Mouse (Mus musculus): Measurements from ENCODE around the gene Cyb561d1. TPM values are rescaled to one million over a fixed set of nuclear protein-coding genes. Genes with fewer than 3 reads are reported as not detected.
A peak's percentile ranks its signal among the peaks of the same experiment; 100 is the strongest.

Gene Cyb561d1
- total and polyA plus RNA-seq, 3 experiments: 2.2 to 4.1 (median 2.6) TPM

GRCm38 (mm10) chr3:108204470-108204869, 3.5 kb upstream of the Cyb561d1 start:
- TF ChIP-seq GABPA (IDR thresholded peaks at IDR 0.05; ENCODE audit: insufficient replicate concordance, low read depth, low read length) (no peak), CHD1 (IDR thresholded peaks at IDR 0.05; ENCODE audit: low read depth, low read length) (no peak), MAFK (IDR thresholded peaks at IDR 0.05; ENCODE audit: insufficient replicate concordance, low read length) (no peak), E2F4 (IDR thresholded peaks at IDR 0.05; ENCODE audit: insufficient replicate concordance, low read depth, low read length) (no peak), MEF2A (IDR thresholded peaks at IDR 0.05; ENCODE audit: borderline replicate concordance, low read depth, low read length) (no peak), UBTF (IDR thresholded peaks at IDR 0.05; ENCODE audit: low read depth, low read length) (no peak), ZKSCAN1 (IDR thresholded peaks at IDR 0.05; ENCODE audit: borderline replicate concordance, low read depth, low read length) (no peak), JUN (IDR thresholded peaks at IDR 0.05; ENCODE audit: insufficient read depth, low read depth, low read length) (no peak), POLR2AphosphoS2 (IDR thresholded peaks at IDR 0.05; ENCODE audit: low read depth, low read length) (no peak), USF2 (conservative IDR thresholded peaks at IDR 0.05; ENCODE audit: low read depth, low read length) (no peak), MAZ (IDR thresholded peaks at IDR 0.05; ENCODE audit: low read depth, low read length) (no peak), SIN3A (IDR thresholded peaks at IDR 0.05; ENCODE audit: low read length) (no peak)
- Histone ChIP-seq H3K27me3 (replicated peaks) (no peaks in the 10 kb centered on the region), H3K27ac (ENCODE audit: insufficient read depth, low read depth) (no peak overlapping the region), H3K9me3 (replicated peaks; ENCODE audit: low read length) (no peaks in the 10 kb centered on the region), H3K4me2 (ENCODE audit: insufficient read depth, low read depth, poor library complexity, severe bottlenecking) (no peak overlapping the region), H3K9ac (ENCODE audit: insufficient read depth, low read depth) (no peak overlapping the region), H3K79me2 (replicated peaks; ENCODE audit: control insufficient read depth, extremely low read depth, insufficient read depth, poor library complexity, severe bottlenecking) (no peaks in the 10 kb centered on the region; the same call in 1 of the 2 replicates), H3K4me1 (ENCODE audit: control insufficient read depth in 1 of 2, insufficient read depth in 2 of 2) (peaks cover 7 to 34% of the 10 kb centered on the region in 2 experiments), H3K36me3 (replicated peaks in 1 of 2; ENCODE audit: control insufficient read depth in 1 of 2, insufficient read depth in 1 of 2, low read length in 1 of 2) (peaks cover 24 to 67% of the 10 kb centered on the region in 2 experiments), H3K4me3 (replicated peaks in 1 of 3; ENCODE audit: low read depth in 2 of 3, low read length in 2 of 3, poor library complexity in 1 of 3) (no peak overlapping the region)
- DNase-seq (ENCODE audit: extremely low read depth): no peak
- in situ Hi-C loops (cut with MboI; ENCODE audit: low pct_ligation_motif_present, low pct_unique_long_range_greater_than_20kb, low sequenced_read_pairs) (no loop called here), dilution Hi-C loops (cut with MboI; ENCODE audit: extremely low pct_ligation_motif_present, extremely low pct_unique_long_range_greater_than_20kb, low sequenced_read_pairs) (no loop called here)

GRCm38 (mm10) chr3:108203621-108204325, 2.8 kb upstream of the Cyb561d1 start:
- Histone ChIP-seq H3K9ac (ENCODE audit: insufficient read depth, low read depth) (no peak overlapping the region), H3K79me2 (replicated peaks; ENCODE audit: control insufficient read depth, extremely low read depth, insufficient read depth, poor library complexity, severe bottlenecking) (no peaks in the 10 kb centered on the region; the same call in 1 of the 2 replicates), H3K4me3 (replicated peaks in 1 of 3; ENCODE audit: low read depth in 2 of 3, low read length in 2 of 3, poor library complexity in 1 of 3) (no peak overlapping the region), H3K27me3 (replicated peaks) (no peaks in the 10 kb centered on the region), H3K4me2 (ENCODE audit: insufficient read depth, low read depth, poor library complexity, severe bottlenecking) (no peak overlapping the region), H3K9me3 (replicated peaks; ENCODE audit: low read length) (no peaks in the 10 kb centered on the region), H3K4me1 (ENCODE audit: control insufficient read depth in 1 of 2, insufficient read depth in 2 of 2) (peaks cover 6 to 34% of the 10 kb centered on the region in 2 experiments), H3K36me3 (replicated peaks in 1 of 2; ENCODE audit: control insufficient read depth in 1 of 2, insufficient read depth in 1 of 2, low read length in 1 of 2) (peaks cover 24 to 74% of the 10 kb centered on the region in 2 experiments), H3K27ac (ENCODE audit: insufficient read depth, low read depth) (no peak overlapping the region)
- dilution Hi-C loops (cut with MboI; ENCODE audit: extremely low pct_ligation_motif_present, extremely low pct_unique_long_range_greater_than_20kb, low sequenced_read_pairs) (no loop called here), in situ Hi-C loops (cut with MboI; ENCODE audit: low pct_ligation_motif_present, low pct_unique_long_range_greater_than_20kb, low sequenced_read_pairs) (no loop called here)
- peak; percentile 74 for DNase-seq (ENCODE audit: extremely low read depth)
- peak; percentile 55 for TF ChIP-seq RAD21 (IDR thresholded peaks at IDR 0.05; ENCODE audit: low read depth, low read length)
- TF ChIP-seq CTCF (conservative IDR thresholded peaks at IDR 0.05 in 1 of 2, IDR thresholded peaks at IDR 0.05 in 1 of 2; ENCODE audit: low read depth in 2 of 2, low read length in 2 of 2): peak; percentile 87 to 96
- TF ChIP-seq POLR2AphosphoS2 (IDR thresholded peaks at IDR 0.05; ENCODE audit: low read depth, low read length): no peak
- peak; percentile 88 for TF ChIP-seq SMC3 (IDR thresholded peaks at IDR 0.05; ENCODE audit: low read depth, low read length)
